Mouse (Mus musculus) thymus, postnatal 14 days (tissue): Measurements from ENCODE around the gene Col13a1.

ENCODE experiments used
- DNase-seq: peaks from one replicate; pipeline ENCODE4 v3.0.0; 2021

Gene Col13a1

DNA sequence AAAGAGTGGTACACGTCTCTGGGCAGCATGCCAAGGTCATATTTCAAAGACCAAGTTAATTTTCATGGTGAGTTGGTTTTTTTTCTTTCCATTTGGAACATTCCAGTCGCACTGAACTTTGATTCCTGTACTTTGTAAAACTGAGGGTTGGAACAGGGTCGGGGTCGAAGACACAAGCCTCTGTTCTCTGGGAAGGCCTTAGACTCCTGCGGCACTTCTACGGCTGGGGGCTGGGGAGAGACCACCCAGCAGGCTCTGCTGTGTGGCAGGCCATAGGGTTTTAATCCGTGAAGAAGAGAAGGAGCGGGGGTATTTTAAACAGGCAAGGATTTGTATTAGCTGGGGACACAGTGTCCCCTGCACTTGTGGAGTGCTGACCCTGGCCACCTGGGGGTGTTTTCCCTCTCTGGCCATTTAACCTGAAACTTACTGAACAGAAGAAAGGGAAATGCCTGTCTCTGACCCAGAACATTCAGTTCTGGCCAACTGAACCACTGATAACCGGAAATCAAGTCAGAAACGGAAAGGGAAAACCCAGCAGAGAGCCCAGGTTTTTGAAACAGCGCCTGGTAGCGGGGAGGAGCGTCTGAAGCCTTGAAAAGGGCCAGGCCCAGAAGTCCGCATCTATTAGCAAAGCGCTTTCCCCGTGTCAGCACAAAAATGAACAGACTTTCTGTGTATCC is 152.0 kb downstream of the Col13a1 start:
- DNase-seq = no peak

GRCm38 (mm10) chr10:61825979-61826752 is 152.7 kb downstream of the Col13a1 start:
- no peak for DNase-seq

GRCm38 (mm10) chr10:61825536-61825935 is 153.4 kb downstream of the Col13a1 start:
- no peak for DNase-seq

DNA sequence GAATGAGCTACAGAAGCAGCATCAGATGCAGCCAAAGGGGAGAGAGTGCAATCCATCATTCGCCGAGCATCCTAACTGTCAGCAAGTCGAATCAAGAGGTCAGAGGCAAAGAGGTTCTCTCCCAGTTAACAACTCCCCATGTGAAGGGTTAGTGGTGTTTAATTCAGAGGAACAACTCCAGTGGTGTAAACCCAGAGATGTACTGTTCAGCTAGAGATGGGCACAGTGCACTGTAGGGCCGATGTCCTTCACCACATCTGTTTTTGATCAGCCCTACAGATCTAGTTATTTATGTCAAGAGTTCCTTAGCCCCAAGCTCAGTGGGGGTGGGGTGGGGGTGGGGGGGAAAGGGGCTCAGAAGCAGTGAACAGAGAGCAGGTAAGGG is 155.2 kb downstream of the Col13a1 start:
- DNase-seq = no peak

- no peak for DNase-seq
These were observed 155.8 kb downstream of the Col13a1 start for GRCm38 (mm10) chr10:61822968-61823730.

- DNase-seq = no peak
These were observed 158.9 kb downstream of the Col13a1 start for GRCm38 (mm10) chr10:61820050-61820449.

DNA sequence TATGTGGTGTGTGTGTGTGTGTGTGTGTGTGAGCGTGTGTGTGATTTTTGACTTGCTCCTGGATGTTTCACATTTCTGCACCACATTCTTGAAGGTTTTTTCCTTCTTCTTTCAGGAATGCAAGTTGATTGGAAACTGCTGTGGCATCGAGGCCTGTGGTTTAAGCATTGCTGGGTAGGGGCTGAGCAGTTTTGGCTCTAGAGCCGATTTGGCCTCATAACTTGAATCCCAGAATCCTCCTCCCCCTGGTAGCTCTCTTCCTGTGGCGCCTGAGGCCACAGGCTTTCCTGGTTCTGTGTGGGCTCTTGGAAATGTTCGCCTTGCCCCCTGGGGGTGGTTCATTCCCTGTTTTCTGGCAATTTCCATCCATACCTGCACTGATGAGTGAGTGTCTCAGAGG is 166.9 kb downstream of the Col13a1 start:
- DNase-seq = no peak

DNA sequence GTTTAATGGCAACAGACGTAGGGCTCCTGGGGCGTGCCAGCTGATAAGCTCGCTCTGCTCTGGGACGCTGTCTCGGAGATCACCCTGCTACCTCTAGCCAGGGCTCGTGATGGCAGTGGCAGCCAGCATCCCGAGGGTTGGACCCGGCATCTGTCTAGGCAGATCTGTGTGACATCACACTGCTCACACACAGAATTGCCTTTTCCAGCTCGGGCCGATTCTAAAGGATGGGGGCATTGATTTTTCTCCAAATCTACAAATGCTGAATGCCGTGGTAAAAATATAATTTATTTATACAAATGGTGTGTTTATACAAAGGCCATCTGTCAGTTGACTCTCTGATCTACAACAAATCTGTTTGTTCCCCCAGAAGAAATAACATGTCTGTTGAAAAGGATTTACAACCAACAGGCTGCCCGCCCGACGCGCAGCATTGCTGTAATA is 180.8 kb downstream of the Col13a1 start:
- DNase-seq = no peak

DNA sequence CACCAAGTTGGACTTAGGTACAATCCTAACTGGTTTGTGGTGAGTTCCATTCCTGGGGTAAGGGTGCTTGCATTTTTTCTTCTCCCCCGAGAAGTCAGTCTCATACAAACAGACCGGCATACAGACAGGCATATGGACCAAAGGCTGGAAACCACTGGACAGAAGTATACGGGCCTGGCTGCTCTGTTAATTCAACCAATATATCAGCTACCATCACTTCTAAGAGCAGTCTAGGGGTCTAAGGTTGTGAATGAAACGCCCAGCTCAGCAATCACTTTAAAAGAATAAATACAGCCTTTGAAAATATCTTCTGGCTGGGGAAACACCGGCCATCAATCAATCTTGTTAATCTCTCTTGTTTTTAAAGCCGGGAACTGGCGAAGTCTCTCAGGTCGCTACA is 183.4 kb downstream of the Col13a1 start:
- DNase-seq = no peak

- DNase-seq = no peak
These were observed 183.9 kb downstream of the Col13a1 start for GRCm38 (mm10) chr10:61794971-61795370.

GRCm38 (mm10) chr10:61793015-61793414 is 185.9 kb downstream of the Col13a1 start:
- no peak for DNase-seq

DNA sequence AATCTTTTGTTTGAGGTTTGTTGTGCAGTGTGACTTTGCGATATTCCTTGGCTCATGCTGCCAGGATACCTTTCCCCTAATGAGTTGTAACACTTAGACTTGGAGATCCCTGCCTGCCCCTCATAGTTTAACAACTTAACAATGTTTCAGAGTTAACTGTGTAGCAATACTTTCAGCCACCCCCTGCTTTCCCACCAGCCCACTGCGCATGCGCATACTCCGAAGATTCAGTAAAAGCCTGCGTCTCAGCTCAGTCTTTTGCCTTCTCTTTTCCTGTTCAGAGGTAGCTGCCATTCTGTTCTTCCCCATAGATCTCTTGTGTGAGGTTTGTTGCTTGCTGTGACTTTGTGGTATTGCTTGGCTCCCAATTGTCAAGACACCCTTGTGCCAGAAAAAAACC is 190.4 kb downstream of the Col13a1 start:
- DNase-seq = no peak
